Mouse (Mus musculus) forebrain, embryonic 11.5 days (tissue): ENCODE data around the gene Prss34. TPM values are rescaled to one million over a fixed set of nuclear protein-coding genes. Genes with fewer than 3 reads are reported as not detected.

Experiments used
- ATAC-seq: fragments of 200-750 bp; cut with Nextera tagmentation; replicated peaks from 2 replicates; pipeline ENCODE4 v1.8.0; 2017; ENCODE audit warnings: moderate TSS enrichment; ENCODE audit not compliant: low FRiP score
- DNase-seq: peaks from one replicate; pipeline ENCODE4 v3.0.0-alpha.2; 2017; ENCODE audit warnings: low spot score
- H3K27ac ChIP-seq: fragments of 300-500 bp; sonication (generic); 2 replicates; pipeline ENCODE4 v1.5.1; 2014; ENCODE audit warnings: low read depth, low read length
- H3K27me3 ChIP-seq: fragments of 300-500 bp; sonication (generic); 2 replicates; pipeline ENCODE4 v1.6.1; 2014; ENCODE audit warnings: mild to moderate bottlenecking, low read length, mixed read lengths; ENCODE audit not compliant: control insufficient read depth, insufficient read depth
- H3K36me3 ChIP-seq: fragments of 300-500 bp; sonication (generic); 2 replicates; pipeline ENCODE4 v1.6.1; 2014; ENCODE audit warnings: mild to moderate bottlenecking, low read length, moderate library complexity, mixed read lengths; ENCODE audit not compliant: control insufficient read depth, insufficient read depth
- H3K4me1 ChIP-seq: fragments of 300-500 bp; sonication (generic); replicated peaks from 2 replicates; pipeline ENCODE4 v1.6.1; 2014; ENCODE audit warnings: low read length, mixed read lengths; ENCODE audit not compliant: control insufficient read depth, insufficient read depth
- H3K4me2 ChIP-seq: fragments of 300-500 bp; sonication (generic); 2 replicates; pipeline ENCODE4 v1.6.1; 2014; ENCODE audit warnings: low read depth, mild to moderate bottlenecking, low read length, moderate library complexity, mixed read lengths; ENCODE audit not compliant: severe bottlenecking
- H3K4me3 ChIP-seq: fragments of 300-500 bp; sonication (generic); 2 replicates; pipeline ENCODE4 v1.5.1; 2014; ENCODE audit warnings: low read depth, low read length
- H3K9ac ChIP-seq: fragments of 300-500 bp; sonication (generic); 2 replicates; pipeline ENCODE4 v1.6.1; 2014; ENCODE audit warnings: low read length
- H3K9me3 ChIP-seq: fragments of 300-500 bp; sonication (generic); 2 replicates; pipeline ENCODE4 v1.6.1; 2016; ENCODE audit warnings: low read length, mixed read lengths; ENCODE audit not compliant: control insufficient read depth
- WGBS: fragments of 180-500 bp; shearing (Covaris S2); extraction: QIAGEN DNeasy Blood & Tissue Kit; methylation state at CpG from one replicate; pipeline ENCODE4 v1.1.7; 2014; 5-methylcytosine and 5-hydroxymethylcytosine counted together
- polyA plus RNA-seq: library from polyadenylated mRNA; unstranded; fragments of >200 nt; fragmentation: Nextera tagmentation; extraction: Ambion mirVana; gene quantifications from 2 replicates; pipeline ENCODE4 v1.2.1, GENCODE M21; 2014

Gene Prss34
- polyA plus RNA-seq, 1 experiment from 2014 or later, result not detected

DNA sequence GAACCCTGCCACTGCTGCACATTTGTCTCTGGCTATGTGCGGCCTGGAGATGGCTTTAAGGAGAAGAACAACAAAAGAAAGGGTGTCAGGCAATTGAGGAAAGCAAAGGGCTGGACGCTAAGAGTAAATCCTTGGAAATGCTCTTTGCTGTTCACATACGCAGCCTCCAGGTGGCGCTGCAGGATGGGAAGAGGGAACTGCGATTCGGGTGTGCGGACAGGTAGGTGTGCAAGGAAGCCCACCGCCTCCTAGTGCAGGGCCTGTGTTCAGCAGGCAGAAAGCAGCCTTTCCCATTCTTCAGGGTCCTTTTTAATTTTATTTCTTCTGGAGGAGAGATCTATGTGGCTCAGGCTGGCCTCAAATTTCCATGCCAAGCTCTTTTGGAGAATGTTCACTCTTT is 35.7 kb downstream of the Prss34 start:
- H3K4me2 ChIP-seq, result no peak overlapping the region
- WGBS, result 5% methylated on average over 8 of the region's 8 CpGs
- no peaks in the 10 kb centered on the region for H3K4me1 ChIP-seq
- no peaks in the 10 kb centered on the region for H3K9me3 ChIP-seq
- ATAC-seq, result no peak
- H3K27ac ChIP-seq, result no peak overlapping the region
- H3K36me3 ChIP-seq, result no peaks in the 10 kb centered on the region
- peak; percentile 87 for DNase-seq
- H3K4me3 ChIP-seq, result no peak overlapping the region
- peaks cover 2% of the 10 kb centered on the region; the same call in 1 of the 2 replicates for H3K27me3 ChIP-seq
- H3K9ac ChIP-seq, result no peak overlapping the region

DNA sequence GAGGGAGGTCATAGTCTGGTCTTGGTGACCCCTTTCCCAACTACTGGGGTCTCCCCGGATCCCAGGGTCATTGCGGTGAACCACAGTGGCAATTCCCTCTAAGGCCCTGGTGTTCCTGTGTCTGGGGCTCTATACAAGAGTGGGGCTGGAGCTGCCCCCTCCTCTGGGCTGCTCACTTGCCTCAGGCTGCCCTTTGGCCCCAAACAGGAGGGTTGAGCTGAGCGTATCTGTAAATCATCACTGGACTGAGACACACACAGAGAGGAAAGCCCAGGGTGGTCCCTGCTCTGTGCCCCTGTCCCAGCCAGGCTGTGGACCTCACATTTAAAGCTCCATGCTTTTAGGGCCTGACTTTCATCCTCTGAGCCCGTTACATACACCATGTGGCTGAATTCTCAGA is 40.0 kb downstream of the Prss34 start:
- no peaks in the 10 kb centered on the region for H3K4me1 ChIP-seq
- no peak overlapping the region for H3K9ac ChIP-seq
- no peak overlapping the region for H3K4me2 ChIP-seq
- ATAC-seq, result no peak
- no peaks in the 10 kb centered on the region for H3K36me3 ChIP-seq
- WGBS, result 81% methylated on average over 4 of the region's 4 CpGs
- no peak for DNase-seq
- no peak overlapping the region for H3K27ac ChIP-seq
- H3K9me3 ChIP-seq, result no peaks in the 10 kb centered on the region
- no peak overlapping the region for H3K4me3 ChIP-seq
- H3K27me3 ChIP-seq, result no peaks in the 10 kb centered on the region

- Histone ChIP-seq H3K9ac (no peak overlapping the region), H3K4me2 (no peak overlapping the region), H3K27ac (no peak overlapping the region), H3K9me3 (no peaks in the 10 kb centered on the region), H3K4me1 (no peaks in the 10 kb centered on the region), H3K4me3 (no peak overlapping the region), H3K27me3 (no peaks in the 10 kb centered on the region), H3K36me3 (no peaks in the 10 kb centered on the region)
- no peak for ATAC-seq
- DNase-seq, result no peak
- WGBS, result 86% methylated on average over 6 of the region's 6 CpGs
Measured at GRCm38 (mm10) chr17:25340003-25340402, 41.8 kb downstream of the Prss34 start.

DNA sequence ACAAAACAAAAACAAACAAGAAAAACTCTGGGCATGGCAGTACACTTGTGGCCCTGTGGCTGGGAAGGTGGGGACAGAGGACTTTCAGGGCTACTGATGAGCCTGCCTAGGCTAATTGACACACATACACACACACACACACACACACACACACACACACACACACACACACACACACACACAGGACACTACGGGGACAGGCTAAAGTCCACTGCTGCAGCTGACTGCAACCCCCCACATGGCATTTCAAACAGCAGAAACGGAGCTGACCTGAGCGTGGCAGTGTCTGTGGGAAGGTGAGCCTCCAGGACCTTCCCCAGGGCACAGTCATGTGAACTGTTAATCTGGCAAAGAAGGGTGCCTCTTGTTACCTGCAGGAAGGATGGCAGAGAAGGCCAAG is 43.3 kb downstream of the Prss34 start:
- Histone ChIP-seq H3K27ac (no peak overlapping the region), H3K9ac (no peak overlapping the region), H3K36me3 (no peaks in the 10 kb centered on the region), H3K4me2 (no peak overlapping the region), H3K4me3 (no peak overlapping the region), H3K9me3 (no peaks in the 10 kb centered on the region), H3K4me1 (no peaks in the 10 kb centered on the region), H3K27me3 (no peaks in the 10 kb centered on the region)
- no peak for DNase-seq
- ATAC-seq, result no peak
- 62% methylated on average over 3 of the region's 3 CpGs for whole genome bisulfite sequencing

- H3K4me1 ChIP-seq, result no peaks in the 10 kb centered on the region
- H3K36me3 ChIP-seq, result no peaks in the 10 kb centered on the region
- DNase-seq (no peak), ATAC-seq (no peak)
- no peak within 1 kb of the TSS for H3K4me3 ChIP-seq
- H3K9me3 ChIP-seq, result no peaks in the 10 kb centered on the region
- no peak within 1 kb of the TSS for H3K27ac ChIP-seq
- no peak within 1 kb of the TSS for H3K4me2 ChIP-seq
- no peak within 1 kb of the TSS for H3K9ac ChIP-seq
- no peaks in the 10 kb centered on the region for H3K27me3 ChIP-seq
- 85% methylated on average over 4 of the region's 4 CpGs for WGBS
Measured at GRCm38 (mm10) chr17:25345462-25345861, 47.3 kb downstream of the Prss34 start, which contains the start of gene Tpsab1. TSS of gene Tpsab1 (minus strand) at chr17:25345562.

Other genes with a start within 250 kb of the Prss34 start
- gene Tmem204, start 214.8 kb upstream of the Prss34 start, polyA plus RNA-seq, result 9.8 and 13.2 TPM in 2 replicates
- gene Telo2, start 182.4 kb upstream of the Prss34 start, polyA plus RNA-seq, result 41.2 and 45.4 TPM in 2 replicates
- 0.12 TPM in 1 of 2 replicates, not detected in the other for gene Ptx4, start 177.6 kb upstream of the Prss34 start, polyA plus RNA-seq
- gene Clcn7, start 165.0 kb upstream of the Prss34 start, polyA plus RNA-seq, result 24.2 and 25.4 TPM in 2 replicates
- gene Ccdc154, start 135.9 kb upstream of the Prss34 start, polyA plus RNA-seq, result 0.08 TPM in 1 of 2 replicates, not detected in the other
- gene Gm38655, start 122.9 kb upstream of the Prss34 start, polyA plus RNA-seq, result not detected in 2 replicates
- 33.3 and 35.4 TPM in 2 replicates for gene BC003965, start 113.8 kb upstream of the Prss34 start, polyA plus RNA-seq
- gene Unkl, start 110.0 kb upstream of the Prss34 start, polyA plus RNA-seq, result 6.5 and 7.1 TPM in 2 replicates
- gene Gnptg, start 58.3 kb upstream of the Prss34 start, polyA plus RNA-seq, result 51.3 and 56.3 TPM in 2 replicates
- 63.4 and 66.7 TPM in 2 replicates for gene Tsr3, start 58.2 kb upstream of the Prss34 start, polyA plus RNA-seq
- 1.2 and 1.7 TPM in 2 replicates for gene Baiap3, start 42.0 kb upstream of the Prss34 start, polyA plus RNA-seq
- 837 and 868 TPM in 2 replicates for gene Ube2i, start 23.8 kb upstream of the Prss34 start, polyA plus RNA-seq
- not detected in 2 replicates for gene Prss28, start 10.3 kb downstream of the Prss34 start, polyA plus RNA-seq
- gene Prss29, start 20.3 kb downstream of the Prss34 start, polyA plus RNA-seq, result not detected in 2 replicates
- not detected in 2 replicates for gene Tpsab1, start 47.2 kb downstream of the Prss34 start, polyA plus RNA-seq
- gene Tpsb2, start 67.9 kb downstream of the Prss34 start, polyA plus RNA-seq, result not detected in 2 replicates
- 0.45 TPM in 1 of 2 replicates, not detected in the other for gene Tpsg1, start 70.9 kb downstream of the Prss34 start, polyA plus RNA-seq
- gene Cacna1h, start 135.4 kb downstream of the Prss34 start, polyA plus RNA-seq, result 4.4 and 4.7 TPM in 2 replicates
- 0.12 and 0.29 TPM in 2 replicates for gene Tekt4, start 156.2 kb downstream of the Prss34 start, polyA plus RNA-seq
- 0.24 TPM in 1 of 2 replicates, not detected in the other for gene Sstr5, start 198.9 kb downstream of the Prss34 start, polyA plus RNA-seq